Mouse (Mus musculus): ENCODE measurements around the gene Phtf1. TPM values are rescaled to one million over a fixed set of nuclear protein-coding genes. Genes with fewer than 3 reads are reported as not detected.

The Phtf1 gene
- total RNA-seq, 2 experiments from 2014 or later: 46.4 to 49.3 TPM

- DNase-seq: no peak
These were observed 52.2 kb downstream of the Phtf1 start for GRCm38 (mm10) chr3:104020101-104020500.

DNA sequence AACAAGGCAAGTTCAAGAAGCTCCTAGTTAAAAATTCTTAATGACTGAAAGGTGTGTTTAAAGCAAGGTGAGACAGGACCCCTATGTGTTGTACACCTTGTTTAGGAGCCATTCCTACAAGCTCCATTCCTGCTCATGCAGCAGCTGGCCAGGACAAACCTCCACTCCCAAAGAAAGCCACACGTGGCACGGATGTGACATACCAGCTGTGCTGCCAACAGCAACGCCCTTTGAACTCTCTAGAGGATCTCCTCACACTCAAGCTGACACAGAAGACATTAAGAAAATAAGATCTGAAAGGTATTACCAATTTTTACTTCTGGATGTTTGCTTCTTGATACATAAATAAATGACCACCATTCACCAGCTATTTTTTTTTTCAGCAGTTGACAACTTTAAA, 59.0 kb downstream of the Phtf1 start:
- DNase-seq: no peak

- no peak for DNase-seq
These were observed 64.2 kb downstream of the Phtf1 start for GRCm38 (mm10) chr3:104032086-104032485.

DNA sequence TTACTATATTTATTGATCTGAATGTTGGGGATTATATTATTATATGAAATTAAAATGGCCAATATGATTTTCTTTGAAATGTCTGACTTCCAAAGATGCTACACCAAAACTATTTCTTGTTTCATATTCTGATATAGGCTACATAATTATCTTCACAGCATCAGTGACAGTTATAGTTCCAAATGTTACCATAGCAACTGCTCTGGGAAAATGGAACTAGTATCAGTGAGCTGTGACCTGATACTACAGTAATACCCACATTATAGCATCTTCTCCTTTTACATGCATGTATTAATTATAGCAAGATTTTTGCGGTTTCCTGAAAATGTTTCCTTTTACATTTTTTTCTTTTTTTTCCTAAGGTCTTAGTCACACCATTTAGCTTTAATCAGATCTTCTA, 64.8 kb downstream of the Phtf1 start:
- DNase-seq: no peak

DNA sequence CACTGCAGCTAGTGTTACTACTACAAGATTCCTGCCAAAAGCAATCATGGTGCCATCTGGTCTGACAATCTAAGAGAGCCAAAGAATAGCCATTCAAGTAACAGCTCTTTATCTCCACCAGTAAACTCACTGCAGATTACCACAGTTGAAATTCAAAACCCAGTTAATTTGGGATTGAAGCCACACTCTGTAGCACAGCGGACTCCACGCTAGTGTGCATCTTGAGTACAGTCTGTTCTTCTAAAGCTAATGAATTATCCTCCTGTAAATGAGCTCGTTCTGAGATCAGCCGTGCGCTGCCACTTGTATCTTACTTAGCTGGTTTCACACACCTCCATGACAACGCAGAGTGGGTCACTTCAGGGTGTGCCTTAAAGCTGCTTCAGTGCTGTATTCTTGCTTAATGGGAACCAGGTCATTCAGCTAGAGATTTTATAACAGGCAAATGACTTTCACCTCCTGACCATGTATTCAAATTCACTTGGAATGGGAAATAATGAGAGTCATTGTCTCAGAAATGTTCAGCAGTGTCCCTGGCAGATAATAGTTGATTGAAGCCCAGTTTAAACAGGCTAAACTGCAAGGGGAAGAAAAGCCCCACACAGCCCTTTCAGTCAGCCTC, 91.2 kb downstream of the Phtf1 start:
- peak; percentile 28 to 48 for DNase-seq

GRCm38 (mm10) chr3:104069395-104069794, 101.5 kb downstream of the Phtf1 start:
- no peak for DNase-seq

Other genes starting within 250 kb of the Phtf1 start
- gene Olfml3, start 230.1 kb upstream of the Phtf1 start, total RNA-seq (2021): 10 to 100 TPM; 12.0 to 14.2 TPM
- not detected for gene Gm10964, start 228.7 kb upstream of the Phtf1 start, total RNA-seq (2021)
- gene Hipk1, start 176.5 kb upstream of the Phtf1 start, total RNA-seq (2021): 100 to 1,000 TPM; 122 to 138 TPM
- 10 to 100 TPM in 1 of 2 experiments, 1 to 10 TPM in 1; 5.9 to 14.0 TPM for gene Dclre1b, start 158.7 kb upstream of the Phtf1 start, total RNA-seq (2021)
- gene Ap4b1, start 158.6 kb upstream of the Phtf1 start, total RNA-seq (2021): 10 to 100 TPM; 11.7 to 12.8 TPM
- gene Gm43064, start 158.5 kb upstream of the Phtf1 start, total RNA-seq (2021): under 1 TPM; 0.25 to 0.58 TPM
- gene Bcl2l15, start 135.5 kb upstream of the Phtf1 start, total RNA-seq (2021): 1 to 10 TPM; 1.5 to 2.1 TPM
- gene Ptpn22, start 108.3 kb upstream of the Phtf1 start, total RNA-seq (2021): 1 to 10 TPM; 1.1 to 1.6 TPM
- 10 to 100 TPM; 21.7 to 24.8 TPM for gene Rsbn1, start 54.0 kb upstream of the Phtf1 start, total RNA-seq (2021)